ENCODE assay signal across 9 mouse cellular contexts in the genomic region with DNA sequence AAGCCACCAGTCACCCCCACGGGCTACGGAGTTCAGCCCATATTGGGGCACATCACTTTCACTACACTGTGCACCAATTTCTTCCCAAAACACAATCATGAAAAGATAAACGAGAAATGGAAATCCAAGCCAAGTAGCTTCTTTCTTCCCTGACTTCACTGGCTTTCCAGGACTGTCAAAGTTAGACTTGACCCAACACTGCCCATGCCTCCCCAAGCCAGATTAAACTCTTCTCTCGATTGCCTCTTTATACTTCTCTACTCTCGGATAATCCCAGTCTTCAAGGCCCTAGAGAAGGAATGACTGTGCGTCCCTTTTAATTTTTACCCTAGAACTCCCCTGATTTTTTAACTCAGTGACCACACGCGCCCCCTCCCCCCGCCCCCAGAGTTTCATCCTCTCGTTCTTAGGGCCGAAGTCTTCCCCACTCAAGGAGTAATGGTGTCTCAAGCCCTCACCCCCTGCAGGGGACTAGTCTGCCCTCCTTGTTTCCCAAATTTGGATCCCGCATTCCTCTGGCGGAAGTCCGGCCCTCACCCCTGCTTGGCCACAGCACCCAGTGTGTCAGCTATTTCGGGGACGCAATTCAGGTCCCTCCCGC. TPM values are rescaled to one million over a fixed set of nuclear protein-coding genes. Genes with fewer than 3 reads are reported as not detected.
DNase-seq lines count a peak whose midpoint lies in the region; ATAC-seq and TF ChIP-seq lines count a peak whose summit lies in the region.
"Had no signal": no experiment of that assay in that cellular context is flagged by ENCODE, and none has a peak within 500 bp of the region (broad histone marks: within the 10 kb centered on the region; RNA-seq: fewer than 3 reads in every experiment).

No protein-coding gene starts in this region.

- intact Hi-C loops in heart, adult 2 months (cut with DNase I), result loop anchor here (2.0 to 5.0 kb wide), 2 partner anchors 55 to 258 kb away; partner anchors contain the start of gene Lrp10

- TF ChIP-seq CTCF in heart, adult 2 months (IDR thresholded peaks at IDR 0.05), result no peak
- TF ChIP-seq CTCF in E14TG2a.4 (conservative IDR thresholded peaks at IDR 0.05; ENCODE audit: low read length), result no peak

- H3K27me3 ChIP-seq in heart, adult 2 months (ENCODE audit: control insufficient read depth, insufficient read depth, low read length), result no peaks in the 10 kb centered on the region
- no peaks in the 10 kb centered on the region for H3K27me3 ChIP-seq in E14TG2a.4 (ENCODE audit: insufficient read depth, low read length)
- no peaks in the 10 kb centered on the region for H3K27me3 ChIP-seq in forebrain, embryonic 14.5 days (replicated peaks; ENCODE audit: control insufficient read depth, insufficient read depth, low read length)
- no peaks in the 10 kb centered on the region for H3K27me3 ChIP-seq in liver, embryonic 16.5 days (ENCODE audit: control insufficient read depth, insufficient read depth, low read depth, low read length)

- peaks cover 5% of the 10 kb centered on the region for H3K4me1 ChIP-seq in heart, adult 2 months (ENCODE audit: control insufficient read depth, insufficient read depth, low read length)
- H3K4me1 ChIP-seq in E14TG2a.4 (replicated peaks; ENCODE audit: low read depth, low read length), result peaks cover 21% of the 10 kb centered on the region
- H3K4me1 ChIP-seq in forebrain, embryonic 14.5 days (ENCODE audit: control insufficient read depth, insufficient read depth, low read length), result peaks cover 8% of the 10 kb centered on the region
- H3K4me1 ChIP-seq in liver, embryonic 16.5 days (ENCODE audit: control insufficient read depth, low read depth, low read length), result peaks cover 8% of the 10 kb centered on the region

- TF ChIP-seq POLR2A in heart, adult 2 months (IDR thresholded peaks at IDR 0.05; ENCODE audit: insufficient read depth, low read depth, low read length), result no peak

- peaks cover 50% of the 10 kb centered on the region for H3K9me3 ChIP-seq in E14TG2a.4 (ENCODE audit: low read length)
- no peaks in the 10 kb centered on the region; the same call in 1 of the 2 replicates for H3K9me3 ChIP-seq in forebrain, embryonic 14.5 days (replicated peaks; ENCODE audit: control insufficient read depth, low read length)
- 0 out of 2 replicates have a peak, but pooled peaks cover 5% of the 10 kb centered on the region for H3K9me3 ChIP-seq in liver, embryonic 16.5 days (replicated peaks; ENCODE audit: control insufficient read depth, low read length)

- H3K27ac ChIP-seq in heart, adult 2 months, result peak overlapping the region; percentile 77
- peak overlapping the region; percentile 71; the same call in 1 of the 2 replicates for H3K27ac ChIP-seq in forebrain, embryonic 14.5 days (ENCODE audit: low read depth, low read length)
- no peak overlapping the region for H3K27ac ChIP-seq in liver, embryonic 16.5 days (ENCODE audit: low read length)

- DNase-seq in heart, adult 2 months, result no peak
- DNase-seq in heart, adult 8-10 months (ENCODE audit: low spot score), result no peak
- peak; percentile 5 for DNase-seq in forebrain, embryonic 14.5 days (ENCODE audit: low spot score)
- DNase-seq in left cerebral cortex, adult 11 months (ENCODE audit: low spot score), result no peak
- no peak for DNase-seq in gastrocnemius, postnatal 10 days
- DNase-seq in cerebellum, postnatal 10 days, result no peak

- no peaks in the 10 kb centered on the region; the same call in 1 of the 2 replicates for H3K36me3 ChIP-seq in heart, adult 2 months (ENCODE audit: control insufficient read depth, insufficient read depth, low read length)
- peaks cover 46% of the 10 kb centered on the region for H3K36me3 ChIP-seq in E14TG2a.4 (ENCODE audit: insufficient read depth, low read length)
- peaks cover 35% of the 10 kb centered on the region for H3K36me3 ChIP-seq in forebrain, embryonic 14.5 days (ENCODE audit: control insufficient read depth, insufficient read depth, low read length)
- peaks cover 22% of the 10 kb centered on the region for H3K36me3 ChIP-seq in liver, embryonic 16.5 days (ENCODE audit: control insufficient read depth, insufficient read depth)

- peak overlapping the region; percentile 61 for H3K9ac ChIP-seq in heart, adult 2 months (ENCODE audit: low read depth, low read length)
- peak overlapping the region; percentile 76 for H3K9ac ChIP-seq in forebrain, embryonic 14.5 days (ENCODE audit: low read length)
- peak overlapping the region; percentile 60 for H3K9ac ChIP-seq in liver, embryonic 16.5 days (ENCODE audit: low read depth, low read length)

- peak overlapping the region; percentile 70 for H3K4me3 ChIP-seq in heart, adult 2 months
- peak overlapping the region; percentile 92 for H3K4me3 ChIP-seq in E14TG2a.4 (replicated peaks; ENCODE audit: low read length)
- H3K4me3 ChIP-seq in forebrain, embryonic 14.5 days (ENCODE audit: low read depth, low read length), result peak overlapping the region; percentile 70
- H3K4me3 ChIP-seq in liver, embryonic 16.5 days (ENCODE audit: low read depth, low read length), result peak overlapping the region; percentile 66

- ATAC-seq in forebrain, embryonic 14.5 days, result peak; percentile 56; the same call in 1 of the 2 replicates
- ATAC-seq in liver, embryonic 16.5 days (ENCODE audit: low read depth), result no peak

- peak overlapping the region; percentile 72 for H3K4me2 ChIP-seq in forebrain, embryonic 14.5 days (ENCODE audit: low read length)
- peak overlapping the region; percentile 75 for H3K4me2 ChIP-seq in liver, embryonic 16.5 days (ENCODE audit: low read depth, low read length)

- H3K79me2 ChIP-seq in heart, adult 2 months (replicated peaks; ENCODE audit: control insufficient read depth, insufficient read depth, low read length), result no peaks in the 10 kb centered on the region

- WGBS in heart, adult 2 months, result 3% methylated on average over 17 of the region's 17 CpGs
- WGBS in forebrain, embryonic 14.5 days, result 3% methylated on average over 17 of the region's 17 CpGs
- 2% methylated on average over 17 of the region's 17 CpGs for WGBS in liver, embryonic 16.5 days (ENCODE audit: insufficient replicate concordance)

- no peak; the same call in 1 of the 2 replicates for TF ChIP-seq EP300 in heart, adult 2 months (IDR thresholded peaks at IDR 0.05; ENCODE audit: insufficient read depth, low read depth, low read length)

RNA-seq across cellular contexts. Expression of gene Prmt5, which starts 0.5 kb away (rescaled TPM):
- 10 to 100 TPM; 27.4 to 29.7 TPM for total RNA-seq in heart, adult 2 months (2021)
- 26.8 and 35.8 TPM in 2 replicates for polyA plus RNA-seq in heart, adult 2 months (2012; rRNA removed)
- 10 to 100 TPM; 29.8 to 34.0 (median 32.1) TPM for total RNA-seq in heart, adult 8-10 months (2022)
- 98.5 and 103 TPM in 2 replicates for polyA plus RNA-seq in forebrain, embryonic 14.5 days (2014; fragmentation: Nextera tagmentation; extraction: Ambion mirVana)
- 20.6 and 21.6 TPM in 2 replicates for polyA plus RNA-seq in liver, embryonic 16.5 days (2015; fragmentation: Nextera tagmentation; extraction: Ambion mirVana)
- total RNA-seq in gastrocnemius, postnatal 10 days (2021), result 10 to 100 TPM; 32.8 to 35.3 TPM

RNA-seq across cellular contexts. Expression of gene Haus4, which starts 37.6 kb away (rescaled TPM):
- 1 to 10 TPM; 3.5 to 3.8 TPM for total RNA-seq in heart, adult 2 months (2021)
- polyA plus RNA-seq in heart, adult 2 months (2012; rRNA removed), result 3.2 and 4.1 TPM in 2 replicates
- total RNA-seq in heart, adult 8-10 months (2022), result 1 to 10 TPM; 3.5 to 6.1 (median 4.1) TPM
- polyA plus RNA-seq in forebrain, embryonic 14.5 days (2014; fragmentation: Nextera tagmentation; extraction: Ambion mirVana), result 24.9 and 27.3 TPM in 2 replicates
- 31.5 and 32.2 TPM in 2 replicates for polyA plus RNA-seq in liver, embryonic 16.5 days (2015; fragmentation: Nextera tagmentation; extraction: Ambion mirVana)
- total RNA-seq in gastrocnemius, postnatal 10 days (2021), result 10 to 100 TPM in 1 of 2 experiments, 1 to 10 TPM in 1; 9.2 to 10.7 TPM

RNA-seq across cellular contexts. Expression of gene Rem2, which starts 40.9 kb away (rescaled TPM):
- not detected for total RNA-seq in heart, adult 2 months (2021)
- not detected in 2 replicates for polyA plus RNA-seq in heart, adult 2 months (2012; rRNA removed)
- not detected for total RNA-seq in heart, adult 8-10 months (2022)
- 19.6 and 26.4 TPM in 2 replicates for polyA plus RNA-seq in forebrain, embryonic 14.5 days (2014; fragmentation: Nextera tagmentation; extraction: Ambion mirVana)
- polyA plus RNA-seq in liver, embryonic 16.5 days (2015; fragmentation: Nextera tagmentation; extraction: Ambion mirVana), result 0.09 and 0.34 TPM in 2 replicates
- total RNA-seq in gastrocnemius, postnatal 10 days (2021), result under 1 TPM in 1 of 2 experiments, not detected in 1; 0.14 TPM
- total RNA-seq: gastrocnemius, postnatal 25 days had no signal

RNA-seq across cellular contexts. Expression of gene Lrp10, which starts 52.9 kb away (rescaled TPM):
- total RNA-seq in heart, adult 2 months (2021), result 10 to 100 TPM; 47.6 to 60.6 TPM
- polyA plus RNA-seq in heart, adult 2 months (2012; rRNA removed), result 61.3 and 72.4 TPM in 2 replicates
- 10 to 100 TPM; 45.5 to 62.2 (median 50.7) TPM for total RNA-seq in heart, adult 8-10 months (2022)
- 19.2 and 21.0 TPM in 2 replicates for polyA plus RNA-seq in forebrain, embryonic 14.5 days (2014; fragmentation: Nextera tagmentation; extraction: Ambion mirVana)
- polyA plus RNA-seq in liver, embryonic 16.5 days (2015; fragmentation: Nextera tagmentation; extraction: Ambion mirVana), result 17.9 and 19.3 TPM in 2 replicates
- 10 to 100 TPM; 36.3 to 39.5 TPM for total RNA-seq in gastrocnemius, postnatal 10 days (2021)
